Mouse (Mus musculus): ENCODE data around the gene Gxylt1. TPM values are rescaled to one million over a fixed set of nuclear protein-coding genes. Genes with fewer than 3 reads are reported as not detected.
"Not testable (repeated sequence)": the region's sequence is repeated elsewhere in the genome, so short reads cannot be mapped to it uniquely, and the experiment has no call there.

Gxylt1 gene
- 12.5 and 13.4 TPM in 2 replicates for polyA plus RNA-seq (2015; fragmentation: Nextera tagmentation; extraction: Ambion mirVana)

DNA sequence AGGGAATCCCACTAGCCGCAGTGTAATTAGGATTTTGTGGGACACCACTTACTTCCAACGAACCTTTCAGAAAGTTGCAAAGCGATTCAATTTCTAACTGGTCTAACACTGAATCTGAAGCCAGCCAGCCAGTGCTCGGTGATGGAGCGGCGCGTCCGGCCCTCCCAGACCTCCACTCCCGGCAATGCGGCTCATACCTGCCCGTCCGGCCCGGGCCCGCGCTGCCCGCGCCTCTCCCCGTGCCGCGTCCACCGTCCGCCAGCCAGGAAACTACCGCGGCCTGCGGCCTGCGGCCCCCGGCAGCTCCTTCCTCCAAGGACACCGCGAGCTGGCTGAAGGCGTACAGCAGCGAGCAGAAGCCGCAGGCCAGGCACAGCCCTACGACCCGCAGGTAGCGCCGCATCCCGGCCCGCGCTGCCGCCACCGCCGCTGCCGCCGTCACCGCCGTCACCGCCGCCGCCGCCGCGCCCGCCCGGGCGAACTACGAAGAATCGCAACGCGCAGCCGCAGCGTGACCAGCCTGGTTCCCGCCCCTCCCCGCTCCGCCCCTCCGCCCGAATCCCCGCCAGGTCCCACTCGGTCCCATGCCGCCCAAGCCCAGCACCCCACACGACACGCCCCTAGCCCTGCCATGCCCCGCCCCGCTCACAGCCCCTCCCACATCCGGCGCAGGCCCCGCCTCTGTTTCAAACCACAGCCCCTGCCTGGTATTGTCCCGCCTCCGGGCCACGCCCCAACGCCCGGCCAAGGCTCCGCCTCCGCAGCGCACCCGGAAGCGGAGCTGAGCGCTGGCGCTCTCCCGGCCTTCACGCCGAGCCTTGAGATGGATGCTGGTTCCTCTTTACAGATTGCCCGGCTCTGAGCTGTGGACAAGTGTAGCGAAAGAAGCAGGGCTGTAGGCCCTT lies at the start of gene Gxylt1:
Gene Gxylt1 (minus strand): TSS at position 501 of the 905 bp plus-strand sequence.
- no peaks in the 10 kb centered on the region for H3K36me3 ChIP-seq
- ATAC-seq (ENCODE audit: insufficient number of reproducible peaks, low FRiP score, low TSS enrichment, low read depth): peak; percentile 99
- peak within 1 kb of the TSS; percentile 94 for H3K27ac ChIP-seq (replicated peaks)
- peak within 1 kb of the TSS; percentile 88 for H3K4me2 ChIP-seq (replicated peaks)
- no peaks in the 10 kb centered on the region for H3K9me3 ChIP-seq (replicated peaks)
- peak within 1 kb of the TSS; percentile 79 for H3K4me3 ChIP-seq (replicated peaks)
- H3K27me3 ChIP-seq: no peaks in the 10 kb centered on the region
- peaks cover 19% of the 10 kb centered on the region for H3K4me1 ChIP-seq
- H3K9ac ChIP-seq: peak within 1 kb of the TSS; percentile 89
- WGBS: under 1% methylated on average over 84 of the region's 93 CpGs

DNA sequence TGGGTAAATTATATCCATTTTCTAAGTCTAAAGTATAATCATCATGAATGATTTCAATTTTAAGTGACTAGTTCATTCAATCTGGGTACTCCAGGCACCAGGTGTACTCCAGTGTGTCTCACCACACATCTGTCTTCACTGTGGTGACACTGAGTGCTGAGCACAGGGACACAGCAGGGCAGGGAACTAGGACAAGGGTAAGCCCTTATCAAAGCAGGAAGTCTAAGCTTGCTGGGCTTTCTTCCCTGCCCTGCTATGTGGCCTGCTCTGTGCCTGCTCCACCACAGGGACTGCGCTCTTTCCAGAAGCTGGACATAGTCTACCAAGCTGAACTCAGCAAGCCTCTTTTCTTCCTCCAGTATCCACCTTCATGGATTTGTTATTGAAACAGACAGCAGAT lies 43.8 kb upstream of the Gxylt1 start:
- no peaks in the 10 kb centered on the region for H3K27me3 ChIP-seq
- no peaks in the 10 kb centered on the region for H3K4me1 ChIP-seq
- 88% methylated on average over 1 of the region's 1 CpGs for whole genome bisulfite sequencing
- H3K9me3 ChIP-seq (replicated peaks): no peaks in the 10 kb centered on the region
- no peak overlapping the region for H3K9ac ChIP-seq
- H3K4me3 ChIP-seq (replicated peaks): no peak overlapping the region
- H3K27ac ChIP-seq (replicated peaks): no peak overlapping the region
- no peaks in the 10 kb centered on the region for H3K36me3 ChIP-seq
- no peak for ATAC-seq (ENCODE audit: insufficient number of reproducible peaks, low FRiP score, low TSS enrichment, low read depth)
- H3K4me2 ChIP-seq (replicated peaks): no peak overlapping the region

- H3K4me2 ChIP-seq (replicated peaks); H3K4me1 ChIP-seq; H3K9ac ChIP-seq; H3K9me3 ChIP-seq (replicated peaks); H3K4me3 ChIP-seq (replicated peaks); H3K27ac ChIP-seq (replicated peaks); ATAC-seq (ENCODE audit: insufficient number of reproducible peaks, low FRiP score, low TSS enrichment, low read depth); H3K36me3 ChIP-seq; H3K27me3 ChIP-seq: not testable (repeated sequence)
- WGBS: 93% methylated on average over 4 of the region's 4 CpGs
These were observed 35.3 kb upstream of the Gxylt1 start for GRCm38 (mm10) chr15:93310304-93310703.

DNA sequence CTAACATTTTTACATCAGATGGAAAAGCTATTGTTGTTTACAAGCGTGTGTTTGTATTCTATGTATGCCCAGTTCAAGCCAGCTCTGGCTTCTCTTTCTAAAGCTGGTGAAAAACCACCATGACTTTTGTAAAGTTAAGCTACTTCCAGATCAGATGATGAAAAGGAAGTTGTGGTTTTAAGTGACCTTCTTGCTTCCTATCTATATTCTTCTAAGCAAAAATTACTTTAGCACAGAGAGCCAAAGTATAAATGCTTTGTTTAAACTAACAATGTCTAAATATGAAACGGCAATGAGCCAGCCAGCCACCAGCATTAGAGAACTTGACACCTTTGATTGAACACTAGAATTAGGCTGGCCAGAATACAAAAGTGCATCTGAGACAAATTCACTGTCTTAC lies 23.2 kb upstream of the Gxylt1 start:
- H3K27ac ChIP-seq (replicated peaks): no peak overlapping the region
- no peak overlapping the region for H3K4me3 ChIP-seq (replicated peaks)
- H3K36me3 ChIP-seq: no peaks in the 10 kb centered on the region
- no peak for ATAC-seq (ENCODE audit: insufficient number of reproducible peaks, low FRiP score, low TSS enrichment, low read depth)
- no peak overlapping the region for H3K4me2 ChIP-seq (replicated peaks)
- no peaks in the 10 kb centered on the region for H3K27me3 ChIP-seq
- H3K4me1 ChIP-seq: 0 out of 2 replicates have a peak, but pooled peaks cover 6% of the 10 kb centered on the region
- 77% methylated on average over 2 of the region's 2 CpGs for WGBS
- no peak overlapping the region for H3K9ac ChIP-seq
- H3K9me3 ChIP-seq (replicated peaks): no peaks in the 10 kb centered on the region

DNA sequence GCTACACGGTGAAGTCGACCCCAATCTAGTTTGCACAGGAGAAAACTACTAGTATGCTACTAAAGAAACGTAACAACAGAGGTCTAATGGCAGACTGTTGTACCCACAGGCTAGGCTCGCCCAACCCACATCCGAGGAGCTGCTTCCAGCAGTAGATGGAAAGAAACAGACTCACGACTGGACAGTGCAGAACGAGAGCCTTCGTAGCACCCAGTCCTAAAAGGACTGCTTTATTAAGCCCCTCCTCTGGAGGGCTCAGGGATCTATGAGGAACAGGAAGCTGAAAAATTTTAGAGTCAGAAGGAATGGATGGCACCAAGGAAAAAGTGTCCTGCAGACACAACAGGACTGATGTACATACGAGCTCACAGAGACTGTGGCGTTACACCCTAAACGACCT lies 19.5 kb upstream of the Gxylt1 start:
- Histone ChIP-seq H3K4me2 (replicated peaks) (no peak overlapping the region), H3K4me1 (no peaks in the 10 kb centered on the region), H3K9me3 (replicated peaks) (no peaks in the 10 kb centered on the region), H3K36me3 (no peaks in the 10 kb centered on the region), H3K4me3 (replicated peaks) (no peak overlapping the region), H3K27me3 (no peaks in the 10 kb centered on the region), H3K9ac (no peak overlapping the region), H3K27ac (replicated peaks) (no peak overlapping the region)
- no peak for ATAC-seq (ENCODE audit: insufficient number of reproducible peaks, low FRiP score, low TSS enrichment, low read depth)
- 76% methylated on average over 11 of the region's 11 CpGs for WGBS

DNA sequence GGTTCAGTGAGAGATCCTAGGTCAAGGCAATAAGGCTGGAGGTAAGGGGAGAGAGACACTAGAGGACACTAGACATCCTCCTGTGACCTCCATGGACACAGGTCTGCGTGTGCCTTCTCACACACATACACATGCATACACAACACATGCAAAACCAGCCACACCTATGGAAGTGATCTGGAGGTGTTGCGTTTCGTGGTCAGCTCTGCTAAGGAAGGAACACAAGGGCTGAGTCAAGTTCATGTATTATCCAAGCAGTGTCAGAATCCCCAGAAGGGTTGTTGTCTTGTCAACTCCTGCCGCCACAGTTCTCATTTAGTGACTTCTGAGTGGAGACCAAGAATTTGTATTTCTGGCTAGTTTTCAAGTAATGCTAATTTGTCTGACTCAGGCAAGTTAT lies 13.3 kb upstream of the Gxylt1 start:
- Histone ChIP-seq H3K9ac (no peak overlapping the region), H3K27me3 (no peaks in the 10 kb centered on the region), H3K27ac (replicated peaks) (no peak overlapping the region), H3K9me3 (replicated peaks) (no peaks in the 10 kb centered on the region), H3K36me3 (peaks cover 16% of the 10 kb centered on the region), H3K4me1 (no peaks in the 10 kb centered on the region), H3K4me2 (replicated peaks) (no peak overlapping the region), H3K4me3 (replicated peaks) (no peak overlapping the region)
- ATAC-seq (ENCODE audit: insufficient number of reproducible peaks, low FRiP score, low TSS enrichment, low read depth): no peak
- 80% methylated on average over 4 of the region's 4 CpGs for WGBS

GRCm38 (mm10) chr15:93287628-93288027 lies 12.6 kb upstream of the Gxylt1 start:
- no peak for ATAC-seq (ENCODE audit: insufficient number of reproducible peaks, low FRiP score, low TSS enrichment, low read depth)

DNA sequence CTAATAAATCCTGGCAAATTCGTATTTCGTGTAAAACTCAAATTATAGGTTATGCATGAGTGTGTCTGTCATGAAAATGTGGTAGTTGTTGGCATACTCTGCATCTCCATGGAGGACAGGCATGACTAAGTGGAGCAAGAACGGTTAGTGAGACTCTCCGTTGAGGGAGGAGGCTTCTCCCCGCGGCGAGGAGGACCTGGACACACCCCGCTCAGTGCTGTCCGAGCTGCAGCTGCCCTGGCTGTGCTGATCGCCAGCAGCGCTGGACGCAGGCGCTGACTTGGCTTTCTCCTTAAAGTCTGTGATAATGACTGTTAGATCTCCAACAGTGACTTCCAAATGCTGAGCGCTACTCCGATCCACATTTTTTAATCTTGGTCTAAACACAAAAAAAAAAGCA lies 10.3 kb upstream of the Gxylt1 start:
- no peak for ATAC-seq (ENCODE audit: insufficient number of reproducible peaks, low FRiP score, low TSS enrichment, low read depth)
- H3K4me3 ChIP-seq (replicated peaks): no peak overlapping the region
- H3K4me2 ChIP-seq (replicated peaks): no peak overlapping the region
- H3K4me1 ChIP-seq: no peaks in the 10 kb centered on the region
- no peak overlapping the region for H3K27ac ChIP-seq (replicated peaks)
- H3K36me3 ChIP-seq: peaks cover 27% of the 10 kb centered on the region
- H3K27me3 ChIP-seq: no peaks in the 10 kb centered on the region
- H3K9me3 ChIP-seq (replicated peaks): no peaks in the 10 kb centered on the region
- WGBS: 85% methylated on average over 15 of the region's 15 CpGs
- H3K9ac ChIP-seq: no peak overlapping the region

More at GRCm38 (mm10) chr15:93287628-93288027, 12.6 kb upstream of the Gxylt1 start:
- Histone ChIP-seq H3K4me1 (no peaks in the 10 kb centered on the region), H3K9me3 (replicated peaks) (no peaks in the 10 kb centered on the region), H3K27ac (replicated peaks) (no peak overlapping the region), H3K27me3 (no peaks in the 10 kb centered on the region), H3K9ac (no peak overlapping the region), H3K4me3 (replicated peaks) (no peak overlapping the region), H3K36me3 (peaks cover 16% of the 10 kb centered on the region), H3K4me2 (replicated peaks) (no peak overlapping the region)
- 73% methylated on average over 2 of the region's 2 CpGs for WGBS

DNA sequence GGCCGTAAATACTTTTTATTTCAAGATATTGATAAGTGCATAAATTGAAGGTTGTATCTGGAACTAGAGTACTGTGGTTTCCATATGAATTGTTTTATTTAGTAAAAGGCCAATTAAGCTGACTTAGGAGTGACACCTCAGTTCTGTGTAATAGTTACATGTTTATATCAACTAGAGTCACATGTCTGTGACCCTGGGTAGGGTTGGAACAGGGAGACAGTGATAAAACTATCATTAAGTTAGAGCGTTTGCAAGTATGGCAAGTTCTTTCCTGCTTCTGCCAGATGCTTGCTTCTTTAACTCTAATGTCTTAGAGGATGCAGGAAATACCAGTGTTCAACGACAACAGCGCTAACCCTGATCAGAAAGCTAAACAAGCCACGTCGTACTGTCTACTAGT lies 9.3 kb upstream of the Gxylt1 start:
- ATAC-seq (ENCODE audit: insufficient number of reproducible peaks, low FRiP score, low TSS enrichment, low read depth): no peak
- H3K27ac ChIP-seq (replicated peaks): no peak overlapping the region
- H3K9ac ChIP-seq: no peak overlapping the region
- no peak overlapping the region for H3K4me2 ChIP-seq (replicated peaks)
- no peaks in the 10 kb centered on the region for H3K27me3 ChIP-seq
- WGBS: 83% methylated on average over 6 of the region's 6 CpGs
- H3K36me3 ChIP-seq: peaks cover 27% of the 10 kb centered on the region
- no peaks in the 10 kb centered on the region for H3K9me3 ChIP-seq (replicated peaks)
- no peaks in the 10 kb centered on the region for H3K4me1 ChIP-seq
- no peak overlapping the region for H3K4me3 ChIP-seq (replicated peaks)

DNA sequence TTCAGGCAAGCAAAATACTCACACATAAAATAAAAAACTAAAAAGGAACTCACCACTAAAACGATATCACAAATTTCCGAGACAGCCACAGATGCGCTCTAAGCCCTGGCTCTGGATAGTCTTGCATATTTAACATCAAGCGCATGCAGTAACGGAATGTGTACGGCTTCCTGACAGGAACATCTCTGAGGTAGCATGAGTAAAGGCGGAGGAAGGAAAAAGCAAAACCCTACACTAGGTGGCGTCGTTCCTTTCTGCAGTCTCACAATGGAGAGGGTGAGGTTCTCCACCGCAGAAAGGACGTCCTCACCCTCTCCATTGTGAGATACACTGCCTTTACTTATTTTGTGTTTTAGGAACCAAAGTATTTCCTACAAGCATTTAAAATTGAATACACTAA lies 8.4 kb upstream of the Gxylt1 start:
- no peak overlapping the region for H3K9ac ChIP-seq
- H3K36me3 ChIP-seq: peaks cover 20% of the 10 kb centered on the region
- 64% methylated on average over 11 of the region's 11 CpGs for WGBS
- H3K9me3 ChIP-seq (replicated peaks): no peaks in the 10 kb centered on the region
- no peak for ATAC-seq (ENCODE audit: insufficient number of reproducible peaks, low FRiP score, low TSS enrichment, low read depth)
- no peaks in the 10 kb centered on the region for H3K27me3 ChIP-seq
- H3K4me3 ChIP-seq (replicated peaks): no peak overlapping the region
- no peak overlapping the region for H3K27ac ChIP-seq (replicated peaks)
- no peak overlapping the region for H3K4me2 ChIP-seq (replicated peaks)
- H3K4me1 ChIP-seq: no peaks in the 10 kb centered on the region

GRCm38 (mm10) chr15:93276276-93276675 lies 1.3 kb upstream of the Gxylt1 start:
- H3K9me3 ChIP-seq (replicated peaks): no peaks in the 10 kb centered on the region
- 3% methylated on average over 14 of the region's 14 CpGs for WGBS
- peaks cover 19% of the 10 kb centered on the region for H3K4me1 ChIP-seq
- H3K4me2 ChIP-seq (replicated peaks): peak overlapping the region; percentile 88
- 0 out of 2 replicates have a peak overlapping the region, but pooled peaks have one; percentile 10 for H3K9ac ChIP-seq
- no peaks in the 10 kb centered on the region for H3K27me3 ChIP-seq
- H3K4me3 ChIP-seq (replicated peaks): peak overlapping the region; percentile 79
- peak overlapping the region; percentile 94; the same call in 1 of the 2 replicates for H3K27ac ChIP-seq (replicated peaks)
- H3K36me3 ChIP-seq: peaks cover 5% of the 10 kb centered on the region; the same call in 1 of the 2 replicates
- no peak for ATAC-seq (ENCODE audit: insufficient number of reproducible peaks, low FRiP score, low TSS enrichment, low read depth)
